Mouse (Mus musculus) frontal cortex, adult (tissue): ENCODE data around the gene Impg1.
"Not testable (repeated sequence)": the region's sequence is repeated elsewhere in the genome, so short reads cannot be mapped to it uniquely, and the experiment has no call there.

Source experiments
- ATAC-seq: cut with Nextera tagmentation; 2 replicates; pipeline ENCODE4 v1.9.2; 2017; ENCODE audit warnings: mild to moderate bottlenecking, moderate library complexity, mixed read lengths; ENCODE audit not compliant: low TSS enrichment

Impg1 gene

DNA sequence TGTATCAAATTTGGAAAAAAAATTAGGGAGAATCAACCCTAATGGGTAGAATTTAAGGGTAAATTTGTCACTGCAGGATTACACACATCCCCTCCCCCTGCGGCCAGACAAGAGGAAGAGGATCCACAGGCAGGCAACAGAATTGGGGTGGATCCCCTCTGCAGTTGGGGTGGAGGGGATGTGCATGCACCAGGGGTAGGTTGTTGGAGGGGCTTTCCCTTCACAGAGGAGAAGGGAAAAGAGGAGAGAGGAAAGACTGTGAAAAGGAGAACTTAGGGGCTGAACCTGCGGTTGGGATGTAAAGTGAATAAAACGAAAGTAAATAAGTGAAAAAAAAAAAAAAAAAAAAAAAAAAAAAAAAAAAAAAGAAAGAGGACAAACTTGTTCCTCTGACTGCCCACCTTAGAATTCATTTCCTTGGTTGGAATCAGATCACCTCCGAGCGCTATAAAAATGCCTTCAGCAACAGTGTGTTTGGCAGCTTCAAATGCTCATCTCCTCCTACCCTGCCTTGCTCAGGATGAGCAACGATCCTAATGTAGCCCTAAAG, 120.8 kb downstream of the Impg1 start:
- ATAC-seq: no peak

DNA sequence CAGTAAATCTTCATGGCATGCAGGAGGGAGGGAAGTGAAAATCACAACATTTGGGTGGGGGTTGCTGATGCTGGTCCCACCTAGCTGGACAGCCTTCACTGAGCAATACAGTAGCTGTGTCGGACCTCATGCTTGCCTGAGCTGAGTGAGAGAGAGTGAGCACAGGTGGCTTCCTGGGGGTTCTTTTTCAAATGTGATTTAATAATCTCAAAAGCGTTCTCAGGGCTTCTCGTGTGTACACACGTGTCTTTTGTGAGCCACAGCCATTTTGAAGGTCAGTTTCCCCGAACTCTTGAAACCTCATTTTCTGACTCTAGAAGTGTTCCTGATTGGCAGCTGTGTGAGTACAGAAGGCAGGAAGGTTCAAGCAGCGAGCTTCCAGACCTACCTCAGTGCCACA, 122.8 kb downstream of the Impg1 start:
- no peak for ATAC-seq

- no peak for ATAC-seq
Measured at GRCm38 (mm10) chr9:80341756-80342155, 123.5 kb downstream of the Impg1 start.

GRCm38 (mm10) chr9:80340927-80341326, 124.4 kb downstream of the Impg1 start:
- ATAC-seq: peak; percentile 44; the same call in 1 of the 2 replicates

DNA sequence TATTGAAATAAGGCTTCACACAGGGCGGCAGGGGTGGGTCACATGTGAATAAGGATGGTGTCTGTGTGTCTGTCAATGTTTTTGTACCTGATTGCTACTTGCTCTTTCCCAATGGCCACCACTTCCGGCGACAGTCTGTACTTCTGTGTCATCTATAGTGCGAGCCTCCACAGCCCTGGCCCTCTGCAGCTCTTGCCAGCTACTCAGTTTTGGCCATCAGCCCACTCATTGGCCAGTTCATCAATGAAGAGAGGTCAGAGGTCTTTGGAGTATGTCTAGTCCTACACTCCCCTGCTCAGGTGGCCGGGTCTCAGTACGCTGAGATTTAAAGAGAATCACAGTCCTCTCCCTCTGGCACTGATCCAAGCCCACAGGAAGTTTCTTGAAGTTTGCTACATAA, 127.3 kb downstream of the Impg1 start:
- no peak for ATAC-seq

GRCm38 (mm10) chr9:80335660-80336357, 129.5 kb downstream of the Impg1 start:
- ATAC-seq: no peak

DNA sequence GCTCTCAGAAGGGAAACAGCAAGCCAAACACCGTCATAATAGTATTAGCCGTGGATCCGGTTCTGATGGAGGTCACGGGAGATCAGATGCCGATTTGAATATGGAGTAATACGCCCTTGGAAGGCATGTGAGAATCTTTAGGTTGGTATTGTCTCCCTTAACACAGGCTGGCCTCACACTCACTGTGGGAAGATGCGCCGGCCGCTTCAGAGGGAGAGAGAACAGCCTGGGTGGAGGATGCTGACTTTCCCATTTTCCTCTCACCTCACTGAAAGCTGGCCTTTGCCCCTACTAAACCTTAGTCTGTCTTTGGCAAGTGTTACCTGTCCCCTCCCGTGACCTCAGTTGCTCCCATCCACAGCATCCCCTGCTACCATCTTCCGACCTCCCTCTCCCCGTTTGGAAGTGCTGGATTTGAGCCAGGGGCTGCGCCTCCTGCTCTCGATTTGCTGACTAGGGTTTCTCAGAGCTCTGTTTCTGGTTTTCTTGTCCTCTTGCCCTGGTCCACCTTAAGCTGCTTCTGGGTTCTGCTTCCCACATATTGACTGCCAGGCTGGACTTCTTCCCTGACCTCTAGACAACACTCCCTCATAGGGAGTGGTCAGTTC, 131.2 kb downstream of the Impg1 start:
- ATAC-seq: peak; percentile 51

- no peak for ATAC-seq
Measured at GRCm38 (mm10) chr9:80333466-80333865, 131.8 kb downstream of the Impg1 start.

DNA sequence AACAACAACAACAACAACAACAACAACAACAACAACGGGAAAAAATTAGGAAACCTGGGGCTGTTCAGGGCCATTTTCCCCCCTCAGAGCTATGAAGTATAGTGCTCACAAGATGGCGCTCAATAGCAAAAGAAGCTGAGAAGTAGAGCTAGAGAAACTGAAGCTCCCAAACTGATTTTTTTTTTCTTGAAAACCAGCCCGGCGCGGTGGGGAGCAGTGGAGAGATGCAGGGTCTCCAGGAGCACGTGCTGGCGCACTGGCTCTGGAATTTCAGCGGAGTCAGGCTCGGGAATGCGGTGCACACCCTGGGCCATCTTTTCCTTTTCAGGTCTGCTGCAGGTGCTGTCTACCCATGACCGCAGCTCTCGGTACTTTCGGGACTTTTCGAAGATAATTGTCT, 133.1 kb downstream of the Impg1 start:
- peak; percentile 90 for ATAC-seq

GRCm38 (mm10) chr9:80321051-80321887, 144.0 kb downstream of the Impg1 start:
- not testable (repeated sequence) for ATAC-seq

DNA sequence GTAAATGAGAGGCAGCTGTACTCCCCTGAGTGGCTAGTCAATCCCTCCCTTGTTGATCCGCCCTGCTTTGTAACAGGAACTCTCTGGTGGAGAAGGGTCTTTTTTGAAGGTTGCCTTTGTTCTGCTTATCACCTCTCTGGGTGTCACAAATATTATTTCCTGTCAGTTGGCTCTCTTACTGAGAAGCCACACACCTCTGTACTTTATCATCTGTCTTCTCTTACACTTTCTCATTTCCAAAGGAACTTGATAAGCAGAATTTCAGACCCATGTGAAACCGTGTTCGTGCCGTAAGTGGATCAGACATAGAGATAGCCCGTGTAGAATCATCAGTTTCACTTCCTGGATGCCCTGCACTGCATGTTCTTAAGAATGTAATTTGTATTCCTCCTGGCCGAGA, 147.3 kb downstream of the Impg1 start:
- ATAC-seq: no peak

GRCm38 (mm10) chr9:80315922-80316321, 149.4 kb downstream of the Impg1 start:
- no peak for ATAC-seq

GRCm38 (mm10) chr9:80313610-80314009, 151.7 kb downstream of the Impg1 start:
- no peak for ATAC-seq

DNA sequence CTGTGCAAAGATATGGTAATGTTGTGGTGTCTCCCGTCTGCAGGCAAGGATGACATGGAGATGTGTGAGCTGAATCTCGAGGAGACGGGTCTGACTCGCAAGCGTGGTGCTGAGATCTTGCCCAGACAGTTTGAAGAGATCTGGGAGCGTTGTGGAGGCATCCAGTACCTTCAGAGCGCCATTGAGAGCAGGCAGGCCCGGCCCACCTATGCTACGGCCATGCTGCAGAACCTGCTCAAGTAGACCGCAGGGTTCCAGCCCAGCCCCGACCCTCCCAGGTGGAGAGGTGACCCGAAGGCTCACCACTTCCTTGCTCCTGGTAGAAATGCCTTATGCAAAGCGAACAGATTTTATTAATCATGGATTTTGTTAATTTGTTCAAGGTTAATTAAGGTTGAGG, 157.7 kb downstream of the Impg1 start:
- ATAC-seq: peak; percentile 68

GRCm38 (mm10) chr9:80306853-80307252, 158.4 kb downstream of the Impg1 start:
- ATAC-seq: peak; percentile 76

DNA sequence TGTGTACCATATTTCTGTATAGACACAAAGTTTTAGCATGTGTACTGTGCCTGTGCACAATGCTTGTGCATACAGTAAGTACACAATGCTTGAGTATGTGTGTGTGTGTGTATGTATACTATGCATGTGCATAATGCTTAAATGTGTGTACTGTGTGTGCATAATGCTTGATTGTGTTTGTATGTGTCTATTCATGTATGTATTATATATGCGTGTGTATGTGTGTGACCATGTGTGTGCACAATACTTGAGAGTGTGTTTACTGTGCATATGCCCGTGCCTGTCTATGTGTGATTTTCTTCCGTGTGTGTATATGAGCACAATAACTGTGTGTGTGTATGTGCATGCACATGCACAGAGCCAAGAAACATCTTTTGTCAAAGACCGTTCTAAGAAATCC, 158.9 kb downstream of the Impg1 start:
- peak; percentile 28 for ATAC-seq

GRCm38 (mm10) chr9:80303518-80303917, 161.8 kb downstream of the Impg1 start:
- no peak for ATAC-seq

DNA sequence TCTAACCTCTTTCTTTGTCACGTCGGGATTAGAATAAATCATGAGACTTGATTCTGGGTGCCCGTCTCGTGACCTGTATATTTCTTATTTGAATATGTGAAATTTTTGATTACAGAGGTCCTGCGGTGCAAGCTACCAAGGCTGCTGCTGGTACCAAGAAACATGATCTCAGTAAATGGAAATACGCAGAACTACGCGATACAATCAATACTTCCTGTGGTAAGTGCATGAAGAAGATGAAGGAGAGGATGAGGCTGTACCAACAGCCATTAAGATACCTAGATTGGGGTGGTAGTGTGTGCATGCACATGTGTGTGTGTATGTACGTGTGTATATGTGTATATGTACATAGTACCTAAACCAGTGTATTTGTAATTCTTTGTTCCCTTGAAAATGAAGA, 166.2 kb downstream of the Impg1 start:
- ATAC-seq: no peak

- peak; percentile 62; the same call in 1 of the 2 replicates for ATAC-seq
Measured at GRCm38 (mm10) chr9:80296086-80296485, 169.2 kb downstream of the Impg1 start.

DNA sequence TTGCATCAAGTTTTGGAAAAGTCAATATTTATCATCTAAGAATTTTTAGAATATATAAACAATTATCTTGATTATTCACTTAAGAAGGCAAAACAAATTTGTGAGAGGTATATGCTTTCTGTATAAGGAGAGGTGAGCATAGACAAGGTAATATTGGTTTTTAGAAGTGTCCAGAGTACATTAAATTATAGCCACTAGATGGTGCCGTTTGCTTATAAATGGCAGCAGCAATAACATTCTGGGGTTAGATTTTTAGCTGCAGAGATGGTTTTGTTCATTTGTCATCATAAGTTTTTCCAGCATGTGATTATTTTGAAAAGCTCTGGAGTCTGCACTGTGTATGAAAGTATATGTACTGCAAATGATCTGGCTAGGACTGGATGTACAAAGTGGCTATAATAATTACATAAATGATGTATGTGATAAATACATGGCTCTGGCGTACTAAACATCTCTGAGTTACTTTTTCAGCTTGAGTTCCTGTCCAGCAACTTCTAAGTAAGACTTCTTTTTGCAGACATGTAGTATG, 172.2 kb downstream of the Impg1 start:
- ATAC-seq: peak; percentile 80

DNA sequence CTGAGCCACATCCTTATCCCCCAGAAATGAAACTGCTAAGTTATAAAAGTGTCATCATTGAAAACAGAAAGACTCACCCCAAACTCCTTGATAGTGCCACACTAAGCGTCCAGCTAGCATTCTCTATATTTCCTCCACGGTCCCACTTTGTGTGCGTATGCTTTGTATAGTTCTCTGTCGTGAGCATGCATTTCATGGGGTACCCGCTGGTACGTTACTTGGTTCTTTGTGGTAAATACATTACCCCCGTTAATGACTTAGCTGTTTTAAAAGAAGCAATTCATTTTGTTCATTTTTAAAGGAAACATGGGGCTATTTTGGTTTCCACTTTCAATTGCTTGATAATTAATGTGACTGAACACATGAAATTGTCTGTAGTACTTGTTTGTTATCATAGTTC, 178.4 kb downstream of the Impg1 start:
- ATAC-seq: no peak

GRCm38 (mm10) chr9:80284539-80285174, 180.6 kb downstream of the Impg1 start:
- no peak for ATAC-seq
